Mouse (Mus musculus) R1 (cell line): ENCODE data around the gene Gmpr2.
A peak's percentile ranks its signal among the peaks of the same experiment; 100 is the strongest.

Source experiments
- DNase-seq: peaks from one replicate; pipeline ENCODE4 v3.0.0-alpha.2; 2018; ENCODE audit warnings: low read depth, low spot score

Gene Gmpr2

DNA sequence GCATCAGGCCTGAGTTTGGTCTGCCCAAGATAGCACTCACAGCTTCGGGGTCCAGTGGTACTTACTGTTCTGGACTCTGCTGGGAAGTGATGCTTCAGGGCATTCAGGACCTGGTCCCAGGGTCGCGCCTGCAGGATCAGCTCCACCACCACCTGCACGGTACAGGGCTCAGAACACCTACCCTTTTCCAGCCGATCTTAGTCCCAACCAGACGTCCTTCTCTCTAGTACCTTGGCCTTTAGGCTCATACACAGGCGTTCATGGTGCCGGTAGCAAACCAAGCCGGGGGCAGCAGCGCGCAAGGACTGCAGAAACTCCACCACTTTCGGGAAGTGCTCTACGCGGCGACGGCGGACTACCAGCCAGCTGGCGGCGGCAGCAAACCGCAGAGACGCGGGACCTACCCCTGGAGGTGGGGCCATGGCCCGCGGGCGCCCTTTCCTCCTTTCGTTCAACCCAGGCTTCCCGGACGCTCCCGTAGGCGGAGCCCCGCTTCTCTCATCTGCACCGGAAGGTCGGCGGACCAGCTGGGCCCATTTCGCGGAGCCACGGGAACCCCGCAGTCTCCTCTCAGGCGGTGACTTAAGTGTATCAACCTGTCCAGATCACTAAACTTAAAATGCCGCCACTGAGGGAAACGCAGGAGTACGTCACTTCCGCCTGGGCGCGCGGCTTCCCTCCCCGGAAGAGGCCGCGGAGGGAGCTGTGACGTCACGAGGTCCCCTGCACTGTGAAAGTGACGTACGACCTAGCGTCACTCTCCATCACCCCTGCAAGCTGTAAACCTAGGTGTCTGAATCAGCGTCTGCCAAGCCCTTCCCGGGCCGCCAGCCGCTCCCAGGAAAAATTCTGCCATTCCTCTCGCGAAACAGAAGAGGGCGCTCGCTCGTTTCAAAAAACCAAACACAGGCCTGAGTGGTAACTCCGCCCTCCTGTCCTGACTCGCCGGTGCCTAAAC is 9.7 kb downstream of the Gmpr2 start, which contains the start of gene Tinf2:
TSS of gene Tinf2 (minus strand) at position 661 of the 958 bp plus-strand sequence.
- DNase-seq, result peak; percentile 98

DNA sequence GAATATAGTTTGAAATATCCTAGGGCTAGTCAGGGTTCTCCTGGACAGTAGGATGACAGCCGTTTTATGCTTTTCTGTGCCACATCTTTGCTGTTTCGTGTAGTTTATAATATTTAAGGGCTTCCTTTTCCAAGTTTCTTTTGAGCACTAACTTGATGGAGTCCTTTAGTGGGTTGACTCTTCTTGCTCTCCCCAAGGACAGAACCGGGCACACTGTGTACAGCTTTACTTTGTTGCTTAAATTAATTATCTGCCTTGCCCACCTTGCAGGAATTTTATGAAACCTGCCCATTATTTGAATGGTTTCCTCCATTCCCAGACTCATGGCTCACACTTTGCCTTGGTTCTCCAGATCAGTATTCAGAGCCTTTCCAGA is 10.4 kb downstream of the Gmpr2 start:
- DNase-seq, result no peak

DNA sequence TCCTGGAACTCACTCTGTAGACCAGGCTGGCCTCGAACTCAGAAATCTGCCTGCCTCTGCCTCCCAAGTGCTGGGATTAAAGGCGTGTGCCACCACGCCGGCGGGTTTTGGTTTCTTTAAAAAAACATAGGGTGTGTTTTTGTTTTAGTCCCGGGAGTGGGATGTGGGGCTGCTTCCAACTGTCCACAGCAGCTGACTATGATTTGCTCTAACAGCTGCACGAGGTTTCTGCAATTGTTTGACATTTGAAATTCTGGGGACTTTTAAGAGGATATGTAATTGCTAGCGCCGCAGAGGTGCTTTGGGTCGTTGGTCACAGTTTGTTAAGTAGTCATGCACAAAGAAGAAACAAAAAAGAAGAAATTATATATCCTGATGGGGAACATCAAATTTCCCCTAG is 17.7 kb downstream of the Gmpr2 start:
- no peak for DNase-seq

DNA sequence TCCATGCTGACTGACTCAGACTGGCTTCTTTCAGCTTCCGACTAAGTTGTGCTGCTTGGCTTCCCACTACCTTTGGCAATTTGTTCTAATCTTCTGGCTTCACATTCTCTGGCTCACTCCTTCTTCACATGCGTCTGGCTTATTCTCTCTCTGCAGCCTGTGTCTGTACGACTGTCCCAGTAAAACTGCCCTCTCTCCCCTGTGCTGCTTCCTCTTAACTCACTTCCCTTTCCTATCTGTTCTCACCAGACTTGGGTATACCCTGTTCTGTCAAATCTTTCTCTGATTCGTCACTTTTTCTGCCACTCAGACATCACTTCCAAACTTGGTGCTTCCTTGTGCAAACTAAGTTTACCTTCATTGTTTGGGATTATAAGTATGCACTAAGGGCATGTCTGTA is 25.5 kb downstream of the Gmpr2 start:
- DNase-seq, result no peak

DNA sequence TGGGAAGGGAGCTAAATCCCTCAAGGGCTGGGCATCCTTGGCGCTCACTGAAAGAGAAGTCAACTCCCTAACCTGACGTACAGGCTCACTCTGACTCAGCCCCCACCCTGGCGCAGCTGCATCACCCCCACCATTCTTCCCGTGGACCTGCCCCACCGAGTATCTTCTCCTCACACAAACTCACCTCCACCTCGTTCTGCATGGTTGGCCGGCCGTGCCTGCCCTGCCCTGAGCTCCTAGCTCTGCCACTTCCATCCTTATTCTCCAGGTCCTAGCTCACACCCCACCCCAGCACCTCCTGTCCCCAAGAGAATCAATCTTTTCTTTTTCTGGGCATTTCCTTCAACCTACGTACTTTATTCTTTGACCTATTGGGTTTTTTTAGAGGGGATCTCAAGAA is 29.4 kb downstream of the Gmpr2 start:
- DNase-seq, result no peak

- DNase-seq, result peak; percentile 50
These were observed 31.0 kb downstream of the Gmpr2 start for GRCm38 (mm10) chr14:55702761-55703160.

DNA sequence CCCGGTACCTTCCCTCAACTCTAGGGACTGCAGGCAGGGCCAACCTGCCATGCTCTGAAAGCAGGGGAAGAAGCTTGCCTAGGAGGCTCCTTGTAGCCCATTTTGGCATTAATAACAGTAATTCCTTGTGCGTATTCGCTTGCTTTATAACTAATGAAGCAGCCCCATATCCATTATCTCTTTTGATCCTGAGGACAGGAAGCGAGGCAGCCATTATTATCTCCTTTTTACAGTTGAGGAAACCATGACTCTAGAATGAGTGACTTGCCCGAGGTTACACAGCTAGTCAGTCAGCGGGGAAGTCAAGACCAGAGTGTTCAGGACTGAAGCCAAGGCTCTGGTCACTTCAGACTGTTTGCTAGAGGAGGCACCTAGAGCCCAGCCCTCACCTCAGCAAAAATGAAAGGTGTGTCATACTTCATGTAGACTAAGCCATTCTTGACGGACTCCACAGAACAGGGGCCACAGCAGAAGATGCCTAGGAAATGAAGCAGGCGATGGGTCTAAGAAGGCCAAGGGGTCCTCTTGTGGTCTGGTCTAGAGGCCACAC is 34.4 kb downstream of the Gmpr2 start:
- no peak for DNase-seq

DNA sequence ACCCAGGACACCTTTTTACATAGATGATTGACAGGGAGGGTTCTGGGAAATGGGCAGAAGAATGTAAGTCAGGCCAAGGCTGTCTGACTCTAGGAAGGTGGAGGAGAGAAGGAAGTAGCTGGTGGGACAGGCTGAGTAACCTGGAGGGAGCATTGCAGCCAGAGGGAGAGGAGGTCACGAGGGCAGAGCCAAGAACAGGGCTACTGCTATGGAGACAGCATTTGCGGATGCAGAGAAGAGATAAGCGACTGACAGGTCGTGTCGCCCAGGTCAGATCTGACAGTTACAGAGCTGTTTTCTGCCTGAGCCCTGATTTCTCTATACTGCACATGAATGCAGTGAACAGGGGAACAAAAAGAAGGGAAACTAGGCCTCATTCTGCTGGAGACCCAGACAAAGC is 35.7 kb downstream of the Gmpr2 start:
- no peak for DNase-seq

GRCm38 (mm10) chr14:55709509-55709908 is 37.8 kb downstream of the Gmpr2 start:
- DNase-seq, result peak; percentile 99

GRCm38 (mm10) chr14:55711786-55712185 is 40.0 kb downstream of the Gmpr2 start:
- DNase-seq, result peak; percentile 84

GRCm38 (mm10) chr14:55713007-55713728 is 41.4 kb downstream of the Gmpr2 start:
- peak; percentile 90 for DNase-seq

DNA sequence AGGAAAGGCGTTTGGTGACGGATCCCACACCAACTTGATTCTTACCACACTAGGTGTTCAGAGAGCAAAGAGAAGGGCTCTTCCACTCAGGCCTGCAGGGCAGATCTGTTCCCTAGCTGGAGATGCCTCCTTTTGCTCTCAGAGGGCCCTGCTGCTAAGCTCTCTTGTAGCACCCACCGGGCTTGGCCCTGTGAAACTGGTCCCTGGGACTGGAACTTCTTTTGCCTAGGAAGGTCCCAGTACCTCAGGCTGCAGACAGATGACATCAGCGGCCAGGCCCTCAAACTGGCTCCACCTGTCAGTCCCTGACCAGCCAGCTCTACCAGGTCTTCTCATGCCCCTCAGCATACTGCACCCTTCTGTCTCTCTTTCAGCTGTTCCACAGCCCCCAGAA is 42.0 kb downstream of the Gmpr2 start, which contains the start of gene Tgm1:
TSS of gene Tgm1 (minus strand) at position 198 of the 394 bp plus-strand sequence.
- DNase-seq, result no peak

DNA sequence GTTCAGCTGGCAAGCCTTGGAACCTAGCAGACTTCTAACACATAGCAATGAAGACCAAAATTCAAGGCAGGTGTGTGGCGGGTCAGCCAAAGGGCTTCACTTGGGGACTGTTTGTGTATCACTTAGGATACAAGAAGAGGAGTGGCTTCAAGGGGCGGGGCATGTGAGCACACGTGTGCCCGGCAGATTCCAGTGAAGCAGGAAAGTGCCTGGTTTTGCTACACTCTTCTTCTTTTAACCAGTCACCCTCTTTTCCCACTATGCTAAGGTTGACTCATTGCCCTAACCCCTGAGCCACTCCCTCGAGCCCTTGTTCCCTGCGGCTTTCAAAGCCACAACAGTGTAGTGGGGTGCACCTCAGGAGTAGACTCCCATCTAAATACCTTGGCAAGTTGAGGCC is 43.2 kb downstream of the Gmpr2 start:
- peak; percentile 70 for DNase-seq

GRCm38 (mm10) chr14:55716271-55716670 is 44.5 kb downstream of the Gmpr2 start:
- DNase-seq, result no peak

GRCm38 (mm10) chr14:55716884-55717283 is 45.1 kb downstream of the Gmpr2 start:
- DNase-seq, result no peak

DNA sequence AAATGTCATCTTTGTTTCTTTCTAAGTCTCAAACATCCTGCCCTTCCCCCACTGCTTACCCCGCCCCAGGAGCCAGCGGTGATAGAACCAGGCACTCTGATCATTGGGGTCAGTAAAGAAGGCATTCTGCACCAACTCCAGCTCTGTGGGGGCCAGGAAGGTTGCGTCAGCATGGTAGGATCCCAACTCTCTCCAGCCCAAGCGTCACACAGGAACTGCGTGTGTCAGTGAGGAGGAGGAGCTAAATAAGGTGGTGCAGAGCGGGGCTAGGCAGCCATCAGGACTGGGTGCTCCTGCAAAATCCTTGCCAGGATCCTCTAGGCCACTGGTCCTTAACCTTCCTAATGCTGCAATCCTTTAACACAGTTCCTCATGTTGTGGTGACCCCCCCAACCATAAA is 48.0 kb downstream of the Gmpr2 start:
- peak; percentile 66 for DNase-seq

- DNase-seq, result no peak
These were observed 48.9 kb downstream of the Gmpr2 start for GRCm38 (mm10) chr14:55720666-55721065.

DNA sequence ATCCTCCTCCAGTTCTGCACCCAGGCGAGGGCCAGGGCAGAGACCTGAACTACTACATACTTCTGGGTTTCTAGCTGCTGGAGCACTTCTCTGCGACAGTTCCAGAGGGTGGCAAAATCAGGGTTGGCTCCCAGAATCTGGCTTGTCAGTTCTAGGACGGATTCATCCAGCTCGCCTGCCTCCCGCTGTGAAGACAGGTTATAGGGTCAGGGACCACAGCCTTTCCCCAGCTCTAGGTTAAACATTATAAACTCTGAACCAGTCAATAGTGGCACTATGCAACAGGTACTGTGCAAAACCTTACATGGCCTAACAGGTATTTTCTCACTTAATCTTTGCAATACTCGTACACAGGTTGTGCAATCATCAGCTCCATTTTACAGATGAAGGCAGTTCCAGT is 49.3 kb downstream of the Gmpr2 start:
- no peak for DNase-seq

DNA sequence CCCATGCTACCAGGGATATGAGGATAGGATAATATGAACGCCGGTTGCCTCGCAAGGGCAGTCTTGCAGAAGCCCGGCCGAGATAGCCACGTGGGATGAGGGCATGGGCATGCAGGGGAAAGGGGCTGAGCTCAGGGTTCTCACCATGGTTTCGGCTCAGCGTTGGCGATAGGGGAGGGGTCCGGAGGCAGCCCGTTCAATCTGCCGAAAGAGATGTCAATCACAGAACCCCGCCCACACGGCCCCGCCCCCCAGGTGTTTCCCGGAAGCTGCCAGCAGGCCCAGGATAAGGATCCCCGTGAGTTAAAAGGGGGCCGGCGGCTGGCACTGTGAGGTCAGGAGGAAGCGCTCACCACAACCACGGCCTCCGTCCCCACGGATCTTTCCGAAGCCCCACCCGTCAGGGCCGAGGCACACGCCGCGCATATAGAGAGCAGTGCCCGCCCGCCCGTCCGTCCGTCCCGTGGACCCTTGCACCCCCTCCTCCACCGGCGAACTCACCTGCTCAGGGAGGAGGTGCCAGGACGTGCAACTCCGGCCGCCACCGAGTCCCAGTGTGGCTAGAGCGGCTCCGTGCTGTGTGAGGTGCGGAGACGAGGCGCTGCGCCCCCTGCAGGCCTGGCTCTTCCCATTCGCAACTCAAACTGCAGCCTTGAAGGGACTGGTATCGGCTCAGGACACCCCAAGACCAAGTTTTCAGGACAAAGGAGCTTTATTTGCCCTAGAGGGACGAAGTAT is 50.1 kb downstream of the Gmpr2 start, which contains the start of gene Rabggta:
TSS of gene Rabggta (minus strand) at position 564 of the 738 bp plus-strand sequence.
- peak; percentile 97 for DNase-seq

DNA sequence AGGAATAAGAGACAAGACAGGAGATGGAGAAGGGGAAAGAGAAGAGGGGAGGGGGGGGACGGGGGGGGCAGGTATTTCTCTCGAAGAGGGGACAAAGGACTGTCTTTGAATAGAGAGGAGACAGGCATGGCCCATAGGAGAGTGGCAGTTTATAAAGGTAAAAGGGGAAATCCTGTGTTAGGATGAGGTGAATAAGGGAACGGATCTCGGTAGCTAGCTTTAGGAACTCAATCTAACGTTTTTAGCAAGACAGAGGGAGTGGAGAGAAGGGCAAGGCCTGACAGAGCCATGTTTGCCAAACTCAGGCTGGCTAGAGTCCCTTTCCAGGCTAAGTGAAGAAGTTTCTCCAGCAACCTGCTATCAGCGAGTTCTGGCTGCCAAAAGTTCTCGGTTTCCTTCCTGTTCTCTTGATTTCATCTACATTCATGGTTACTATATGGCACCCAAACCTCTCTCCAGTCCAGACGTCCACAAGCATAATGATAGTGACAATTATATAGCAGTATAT is 50.8 kb downstream of the Gmpr2 start:
- no peak for DNase-seq

- DNase-seq, result no peak
These were observed 51.7 kb downstream of the Gmpr2 start for GRCm38 (mm10) chr14:55723433-55723832.
